Mouse (Mus musculus) E14TG2a.4 (cell line): ENCODE results near the gene Olfr1226.

Source experiments
- CTCF ChIP-seq: conservative IDR thresholded peaks from 2 replicates; pipeline ENCODE4 v1.5.1; 2014; ENCODE audit warnings: low read length
- NANOG ChIP-seq: IDR thresholded peaks from 2 replicates; pipeline ENCODE4 v1.6.1; 2014; ENCODE audit warnings: borderline replicate concordance, low read length, mixed read lengths
- POU5F1 ChIP-seq: IDR thresholded peaks from 2 replicates; pipeline ENCODE4 v1.6.1; 2014; ENCODE audit warnings: low read length, borderline replicate concordance

GRCm38 (mm10) chr2:89174569-89174968 is 25.3 kb downstream of the Olfr1226 start, which contains the start of gene Olfr1225:
- TF ChIP-seq CTCF (no peak), NANOG (no peak), POU5F1 (no peak)
